Mouse (Mus musculus) CD4-positive, CD25-positive, alpha-beta regulatory T cell, adult 4 months (primary cell): ENCODE data around the gene Cstf1. TPM values are rescaled to one million over a fixed set of nuclear protein-coding genes. Genes with fewer than 3 reads are reported as not detected.

ENCODE experiments used
- ATAC-seq: one replicate; pipeline ENCODE4 v1.8.0; 2017
- polyA plus RNA-seq, 2 experiments: library from polyadenylated mRNA; unstranded; fragments of 100-300 nt; shearing (Covaris generic); gene quantifications; one replicate each; pipeline ENCODE4 v1.2.1; 2017

The Cstf1 gene
- polyA plus RNA-seq, 2 experiments from 2014 or later: 37.0 to 48.5 TPM

GRCm38 (mm10) chr2:172416876-172417275 lies 46.4 kb downstream of the Cstf1 start:
- no peak for ATAC-seq

- ATAC-seq: no peak
These were observed 47.7 kb downstream of the Cstf1 start for GRCm38 (mm10) chr2:172418208-172418607.

- no peak for ATAC-seq
These were observed 60.1 kb downstream of the Cstf1 start for GRCm38 (mm10) chr2:172430609-172431008.

Other genes with a start within 250 kb of the Cstf1 start
- not detected for gene Mc3r, start 122.2 kb upstream of the Cstf1 start, polyA plus RNA-seq
- gene Fam210b, start 25.1 kb upstream of the Cstf1 start, polyA plus RNA-seq: 1 to 10 TPM; 7.8 to 9.8 TPM
- 1 to 10 TPM; 4.0 to 9.2 TPM for gene Aurka, start 146 bp upstream of the Cstf1 start, polyA plus RNA-seq
- 10 to 100 TPM in 1 of 2 experiments, 1 to 10 TPM in 1; 6.8 to 10.5 TPM for gene Cass4, start 23.1 kb downstream of the Cstf1 start, polyA plus RNA-seq
- 100 to 1,000 TPM; 139 to 161 TPM for gene Rtf2, start 69.9 kb downstream of the Cstf1 start, polyA plus RNA-seq
- gene Gcnt7, start 87.9 kb downstream of the Cstf1 start, polyA plus RNA-seq: 1 to 10 TPM; 3.9 to 4.7 TPM
- 1 to 10 TPM; 1.6 to 2.5 TPM for gene Fam209, start 101.8 kb downstream of the Cstf1 start, polyA plus RNA-seq
- gene Tfap2c, start 178.9 kb downstream of the Cstf1 start, polyA plus RNA-seq: under 1 TPM in 1 of 2 experiments, not detected in 1; 0.15 TPM